Mouse (Mus musculus): Measurements from ENCODE around the gene Golga4. TPM values are rescaled to one million over a fixed set of nuclear protein-coding genes. Genes with fewer than 3 reads are reported as not detected.

Golga4 gene
- total RNA-seq, 2 experiments from 2014 or later = 84.1 to 116 TPM

DNA sequence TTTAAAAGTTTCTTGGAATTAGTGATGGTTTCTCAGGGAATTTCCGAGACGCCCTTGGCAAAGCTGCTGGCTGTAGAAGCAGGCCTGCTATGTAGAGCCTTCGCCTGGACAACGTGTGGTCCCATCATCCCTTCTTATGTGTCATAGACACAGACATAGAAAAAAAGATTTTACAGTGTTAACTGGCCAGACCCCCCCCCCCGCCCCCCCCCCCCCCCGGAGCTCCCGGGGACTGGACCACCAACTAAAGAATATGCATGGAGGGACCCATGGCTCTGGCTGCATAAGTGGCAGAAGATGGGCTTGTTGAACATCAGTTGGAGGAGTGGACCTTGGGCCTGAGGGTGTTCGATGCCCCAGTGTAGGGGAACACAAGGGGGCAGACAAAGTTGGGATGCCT lies 11.6 kb downstream of the Golga4 start:
- intact Hi-C loops (cut with DNase I) = no loop called here
- no peak for DNase-seq (ENCODE audit: low spot score in 2 of 2)

DNA sequence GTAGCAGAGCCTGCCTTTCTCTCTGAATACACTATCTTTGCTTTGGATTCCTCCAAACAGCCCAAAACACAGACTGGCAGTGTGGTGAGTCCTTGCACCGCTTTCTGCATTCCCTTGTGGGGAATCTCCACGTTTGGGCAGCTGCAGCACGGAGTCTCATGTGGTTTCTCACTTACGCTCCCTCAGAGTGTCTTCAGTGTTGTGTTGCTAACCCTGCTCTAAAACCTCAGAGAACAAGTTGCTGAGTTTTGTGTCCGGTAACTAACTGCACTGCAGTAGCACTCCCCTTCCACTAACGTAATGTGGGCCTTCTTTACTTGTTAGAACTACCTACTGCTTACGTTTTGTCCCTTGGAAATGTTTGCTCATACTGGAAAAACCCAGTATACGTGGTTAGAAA lies 13.0 kb downstream of the Golga4 start:
- intact Hi-C loops (cut with DNase I) = no loop called here
- no peak for DNase-seq (ENCODE audit: low spot score in 2 of 2)

DNA sequence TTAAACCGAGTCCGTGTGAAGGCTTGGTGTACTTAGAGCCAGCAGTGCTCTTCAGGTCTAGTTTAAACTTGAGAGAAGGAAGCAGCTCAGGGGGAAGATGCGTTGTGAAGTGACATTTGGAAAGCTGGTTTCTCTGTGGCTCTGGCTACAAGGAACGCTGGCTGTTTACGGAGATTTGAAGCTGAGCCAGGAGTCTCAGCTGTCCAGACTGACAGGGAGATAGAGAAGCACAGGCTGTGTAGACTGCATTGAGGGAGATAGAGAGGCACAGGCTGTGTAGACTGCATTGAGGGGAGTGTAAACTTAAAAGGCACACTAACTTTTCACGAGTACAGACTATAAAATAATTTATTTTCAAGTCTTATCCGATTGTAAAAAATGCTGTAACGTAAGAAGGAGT lies 13.9 kb downstream of the Golga4 start:
- DNase-seq (ENCODE audit: low spot score in 2 of 2) = no peak
- intact Hi-C loops (cut with DNase I) = no loop called here

DNA sequence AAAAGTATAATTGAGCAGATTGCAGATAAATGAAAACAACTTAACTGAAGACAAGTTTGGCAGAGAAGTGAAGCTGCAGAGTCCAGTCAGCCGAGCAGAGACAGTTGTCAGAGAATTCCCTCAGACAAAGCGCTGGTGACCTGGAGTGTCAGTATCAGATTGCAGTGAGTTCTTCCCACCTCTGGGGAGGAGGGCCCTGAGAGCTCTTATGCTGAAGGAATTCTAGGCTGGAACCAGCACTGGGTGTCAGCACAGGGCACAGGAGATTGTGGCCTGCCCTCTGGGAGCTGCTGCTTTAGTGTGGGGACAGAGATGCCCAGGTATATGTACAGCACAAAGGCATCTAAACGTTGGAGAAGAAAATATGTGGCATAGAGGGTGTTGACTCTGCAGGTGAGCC lies 14.8 kb downstream of the Golga4 start:
- no peak for DNase-seq (ENCODE audit: low spot score in 2 of 2)
- intact Hi-C loops (cut with DNase I) = no loop called here

DNA sequence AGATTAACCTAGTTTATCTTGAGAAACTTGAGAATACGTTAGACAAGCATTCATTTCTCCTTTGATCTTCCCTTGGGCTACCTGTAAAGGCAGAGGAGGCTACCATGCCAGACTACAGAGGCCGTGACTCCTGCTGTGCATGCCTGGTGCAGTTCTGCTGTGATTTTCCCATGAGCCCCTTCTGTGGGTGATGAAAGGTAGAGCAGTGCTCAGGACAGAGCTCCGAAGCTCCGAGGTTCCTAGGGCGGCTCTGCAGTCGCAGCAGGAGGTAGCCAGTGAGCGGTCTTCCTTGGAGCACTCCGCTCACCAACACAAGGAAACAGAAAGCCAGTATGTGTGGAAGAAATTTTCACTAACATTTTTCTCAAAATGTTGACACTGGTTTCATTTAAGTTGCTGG lies 15.6 kb downstream of the Golga4 start:
- intact Hi-C loops (cut with DNase I) = no loop called here
- no peak for DNase-seq (ENCODE audit: low spot score in 2 of 2)

DNA sequence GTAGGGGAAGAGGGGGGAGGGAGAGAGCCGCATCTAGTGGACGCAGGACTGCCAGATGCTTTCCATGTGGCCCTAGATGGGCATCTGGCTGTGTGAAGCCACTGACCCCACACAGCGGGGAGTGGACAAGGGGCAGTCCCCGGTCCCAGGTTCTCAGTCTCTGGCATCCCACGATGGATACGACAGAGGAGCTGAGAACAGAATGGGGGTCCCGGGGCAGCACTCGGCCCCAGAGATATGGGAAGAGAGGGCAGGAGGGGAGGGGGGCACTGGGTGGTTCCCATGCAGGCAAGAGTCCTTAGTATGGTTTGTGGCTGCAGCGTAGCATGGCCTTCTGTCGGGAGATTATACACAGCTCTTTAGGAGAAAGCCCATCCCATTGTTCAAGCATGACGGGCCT lies 17.7 kb downstream of the Golga4 start:
- intact Hi-C loops (cut with DNase I) = no loop called here
- no peak for DNase-seq (ENCODE audit: low spot score in 2 of 2)

DNA sequence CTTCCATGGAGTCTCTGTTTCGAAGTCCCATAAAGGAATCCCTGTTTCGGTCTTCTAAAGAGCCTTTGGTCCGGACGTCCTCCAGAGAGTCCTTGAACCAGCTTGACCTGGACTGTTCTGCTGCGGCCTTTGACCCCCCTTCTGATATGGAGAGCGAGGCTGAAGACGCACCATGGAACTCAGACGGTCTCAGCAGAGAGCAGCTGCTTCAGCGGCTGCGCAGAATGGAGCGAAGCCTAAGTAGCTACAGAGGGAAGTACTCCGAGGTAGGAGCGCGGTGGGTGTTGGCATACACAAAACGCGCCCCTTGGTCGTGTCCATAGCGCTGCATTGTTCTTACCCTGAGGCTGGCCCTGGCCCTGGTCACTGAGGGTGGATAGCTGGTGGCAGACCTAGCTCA lies 21.0 kb downstream of the Golga4 start:
- intact Hi-C loops (cut with DNase I) = no loop called here
- no peak for DNase-seq (ENCODE audit: low spot score in 2 of 2)

DNA sequence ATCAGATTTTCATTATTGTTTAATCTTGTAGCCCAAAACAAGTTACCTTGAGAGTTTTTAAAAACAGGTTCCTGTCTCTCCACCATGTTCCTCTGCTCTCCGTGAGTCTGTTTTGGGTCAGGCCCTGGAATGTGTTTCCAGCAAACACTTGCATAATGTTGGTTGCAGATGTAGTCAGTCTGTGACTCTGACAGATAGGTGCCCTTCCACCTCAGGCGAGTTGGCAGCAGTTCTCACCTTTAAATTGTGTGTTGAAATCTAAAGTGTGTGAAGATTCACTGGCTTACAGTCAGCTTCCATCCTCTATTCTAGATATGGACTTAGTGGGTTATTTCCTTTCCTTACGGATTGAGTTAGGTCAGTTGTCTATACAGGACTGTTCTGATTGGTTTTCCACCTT lies 23.7 kb downstream of the Golga4 start:
- no peak for DNase-seq (ENCODE audit: low spot score in 2 of 2)
- intact Hi-C loops (cut with DNase I) = no loop called here

DNA sequence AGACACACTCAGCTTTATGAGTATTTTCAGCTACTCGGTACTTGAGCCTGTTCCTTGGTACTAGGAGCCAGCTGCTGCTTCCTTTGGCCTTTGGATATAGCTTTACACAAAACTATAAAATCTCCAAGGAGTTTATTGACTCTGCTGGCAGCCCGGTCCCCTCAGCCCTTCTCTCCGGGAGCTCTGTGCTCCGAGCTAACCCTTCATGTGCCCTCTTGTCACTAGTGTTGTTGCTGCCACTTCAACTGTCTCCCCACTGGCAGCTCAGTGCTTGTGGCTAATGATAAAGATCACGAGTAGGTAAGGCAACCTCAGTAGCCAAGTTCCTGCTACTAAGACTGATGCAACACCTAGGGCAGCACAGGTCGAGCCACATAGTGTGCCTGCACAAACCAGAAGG lies 24.6 kb downstream of the Golga4 start:
- intact Hi-C loops (cut with DNase I) = no loop called here
- DNase-seq (ENCODE audit: low spot score in 2 of 2) = no peak

DNA sequence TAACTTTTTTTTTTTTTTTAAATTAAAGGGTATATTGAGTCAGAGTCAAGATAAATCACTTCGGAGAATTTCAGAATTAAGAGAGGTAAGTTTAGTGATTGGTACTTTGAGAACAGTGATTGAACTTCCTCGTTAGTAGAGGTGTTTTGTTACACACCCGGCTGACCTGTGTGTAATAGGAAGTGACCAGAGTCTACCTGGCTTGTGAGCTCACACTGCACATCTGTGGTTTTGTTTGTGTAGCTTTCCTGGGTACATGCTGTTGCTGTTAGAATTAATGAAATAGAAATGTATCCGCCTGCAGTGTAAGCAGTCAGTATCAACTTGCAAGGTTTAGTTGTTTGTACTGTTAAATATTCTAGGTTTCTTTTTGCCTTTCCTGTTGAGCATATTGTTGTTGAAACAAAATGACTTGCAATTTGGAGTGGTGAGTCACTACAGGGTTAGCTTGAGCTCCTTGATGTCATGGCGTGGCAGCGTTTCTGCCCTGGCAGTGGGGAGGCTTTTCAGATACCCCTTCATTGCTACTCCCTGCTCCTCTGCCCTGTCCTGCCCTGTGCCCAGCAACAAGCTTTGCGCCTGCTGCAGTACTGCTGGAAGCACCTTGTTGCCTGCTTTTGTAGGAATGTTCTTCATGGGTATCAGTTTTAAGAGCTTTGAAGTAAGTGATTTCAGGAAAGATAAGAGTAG lies 26.6 kb downstream of the Golga4 start:
- intact Hi-C loops (cut with DNase I) = no loop called here

DNA sequence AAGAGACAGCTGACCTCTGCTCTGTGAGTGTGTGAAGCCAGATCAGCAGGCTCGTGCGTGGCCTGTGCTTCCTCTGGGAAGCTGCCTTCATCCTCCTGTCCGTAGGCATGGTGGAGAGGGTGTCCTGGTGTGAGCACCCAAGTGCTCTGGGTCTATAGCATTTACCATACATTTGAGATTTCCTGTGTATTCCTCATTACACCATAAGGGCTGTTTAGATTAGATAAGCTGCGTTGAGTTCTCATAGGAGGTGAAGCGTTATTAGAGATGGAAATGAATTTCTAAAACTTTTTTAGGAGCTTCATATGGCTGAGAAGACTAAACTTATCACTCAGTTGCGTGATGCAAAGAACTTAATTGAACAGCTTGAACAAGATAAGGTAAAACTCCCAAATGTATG lies 30.9 kb downstream of the Golga4 start:
- intact Hi-C loops (cut with DNase I) = no loop called here
- DNase-seq (ENCODE audit: low spot score in 2 of 2) = no peak

More for the DNA sequence above, 26.6 kb downstream of the Golga4 start:
- DNase-seq (ENCODE audit: low spot score in 2 of 2) = no peak

DNA sequence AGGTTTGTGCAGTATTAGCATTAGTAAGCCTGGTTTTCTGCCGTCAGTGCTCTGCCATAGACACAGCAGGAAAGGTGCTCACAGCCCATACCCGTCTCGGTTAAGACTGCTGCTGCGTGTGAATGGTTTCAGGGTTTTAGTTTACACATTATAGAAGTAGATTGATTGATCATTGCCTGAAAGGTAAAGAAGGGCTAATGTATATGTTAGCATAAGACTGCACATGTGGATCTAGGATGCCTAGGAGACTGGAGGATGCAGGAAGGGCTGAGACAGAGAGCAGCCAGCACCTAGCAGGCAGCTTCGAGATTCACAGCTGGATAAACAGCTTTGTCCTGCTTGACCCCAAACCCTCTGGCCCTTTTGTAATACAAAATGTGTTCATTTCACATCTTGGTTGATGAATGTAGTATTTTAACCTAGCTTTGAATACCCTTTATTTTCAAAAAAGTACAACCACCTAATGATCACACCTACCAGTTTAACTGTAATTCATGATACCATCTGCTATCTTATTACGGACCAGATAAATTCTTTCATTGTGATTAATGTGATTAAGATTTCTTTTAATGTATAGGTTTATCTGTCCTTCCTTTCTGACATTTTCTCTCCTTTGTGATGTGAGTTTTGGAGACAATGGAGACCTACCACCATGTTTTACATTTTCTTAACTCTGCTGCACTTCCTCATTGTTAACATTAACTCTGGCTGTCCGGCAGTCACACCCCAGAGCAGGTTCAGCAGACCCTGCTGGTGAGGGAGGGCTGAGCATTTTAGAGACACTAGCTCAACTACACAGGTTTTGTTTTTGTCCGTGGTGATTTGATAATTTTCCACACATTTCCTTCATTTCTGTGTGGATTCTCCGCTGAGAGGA lies 31.6 kb downstream of the Golga4 start:
- DNase-seq (ENCODE audit: low spot score in 2 of 2) = no peak
- intact Hi-C loops (cut with DNase I) = no loop called here

DNA sequence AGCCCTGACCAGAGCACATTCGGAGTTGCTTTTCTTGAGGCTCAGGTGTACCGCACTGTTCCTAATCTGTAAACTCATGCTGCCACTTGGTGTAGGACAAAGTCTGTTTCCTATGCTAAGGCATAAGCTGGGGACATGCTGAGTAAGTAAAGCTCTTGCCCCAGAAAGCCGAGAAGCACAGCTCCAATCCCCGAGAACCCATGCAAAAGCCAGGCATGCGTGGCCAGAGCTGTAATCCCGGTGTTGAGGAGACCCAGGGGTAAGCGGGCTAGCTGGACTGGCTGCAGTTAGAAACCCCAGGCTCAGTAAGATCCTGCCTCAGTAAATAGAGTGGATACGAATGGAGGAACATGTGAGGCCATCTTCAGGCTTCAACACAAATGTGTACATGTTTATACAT lies 35.8 kb downstream of the Golga4 start:
- intact Hi-C loops (cut with DNase I) = no loop called here

DNA sequence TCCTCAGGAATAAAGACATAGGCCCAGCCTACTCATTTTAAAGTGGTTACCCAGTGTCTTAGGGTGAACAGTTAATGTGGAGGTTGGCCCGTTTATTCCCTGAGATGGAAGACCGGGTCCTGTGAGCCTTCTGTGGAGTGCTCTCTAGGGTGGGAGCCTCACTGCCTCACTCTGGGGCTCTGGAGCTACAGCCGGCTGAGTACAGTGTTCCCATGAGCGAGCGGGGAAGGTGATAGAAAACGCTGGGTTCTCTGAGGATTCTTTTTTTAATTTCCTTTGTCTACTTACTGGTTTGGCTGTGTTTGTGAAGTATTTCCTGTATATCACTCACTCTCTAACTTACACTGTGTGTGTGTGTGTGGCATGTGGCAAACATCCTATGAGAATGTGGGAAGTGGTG lies 39.1 kb downstream of the Golga4 start:
- intact Hi-C loops (cut with DNase I) = no loop called here
- DNase-seq (ENCODE audit: low spot score in 2 of 2) = no peak

More for the DNA sequence above, 35.8 kb downstream of the Golga4 start:
- DNase-seq (ENCODE audit: low spot score in 2 of 2) = no peak

DNA sequence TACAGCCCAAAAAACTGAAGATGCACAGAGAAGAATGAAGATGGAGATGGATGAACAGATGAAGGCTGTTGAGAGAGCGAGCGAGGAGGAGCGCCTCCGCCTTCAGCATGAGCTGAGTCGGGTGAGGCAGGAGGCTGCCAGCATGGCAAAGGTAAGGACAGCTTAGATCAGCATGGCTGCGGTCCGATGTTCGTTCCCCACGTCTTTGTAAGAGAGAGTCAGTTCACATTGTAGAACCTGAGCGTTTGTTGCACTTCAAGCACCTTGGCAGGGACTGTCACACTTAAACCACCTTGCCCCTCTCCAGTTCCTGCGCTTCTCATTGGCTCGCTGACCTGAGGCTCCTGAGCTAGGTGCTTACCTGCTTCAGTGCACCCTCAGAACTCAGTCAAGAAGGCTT lies 42.6 kb downstream of the Golga4 start:
- intact Hi-C loops (cut with DNase I) = no loop called here
- DNase-seq (ENCODE audit: low spot score in 2 of 2) = no peak

DNA sequence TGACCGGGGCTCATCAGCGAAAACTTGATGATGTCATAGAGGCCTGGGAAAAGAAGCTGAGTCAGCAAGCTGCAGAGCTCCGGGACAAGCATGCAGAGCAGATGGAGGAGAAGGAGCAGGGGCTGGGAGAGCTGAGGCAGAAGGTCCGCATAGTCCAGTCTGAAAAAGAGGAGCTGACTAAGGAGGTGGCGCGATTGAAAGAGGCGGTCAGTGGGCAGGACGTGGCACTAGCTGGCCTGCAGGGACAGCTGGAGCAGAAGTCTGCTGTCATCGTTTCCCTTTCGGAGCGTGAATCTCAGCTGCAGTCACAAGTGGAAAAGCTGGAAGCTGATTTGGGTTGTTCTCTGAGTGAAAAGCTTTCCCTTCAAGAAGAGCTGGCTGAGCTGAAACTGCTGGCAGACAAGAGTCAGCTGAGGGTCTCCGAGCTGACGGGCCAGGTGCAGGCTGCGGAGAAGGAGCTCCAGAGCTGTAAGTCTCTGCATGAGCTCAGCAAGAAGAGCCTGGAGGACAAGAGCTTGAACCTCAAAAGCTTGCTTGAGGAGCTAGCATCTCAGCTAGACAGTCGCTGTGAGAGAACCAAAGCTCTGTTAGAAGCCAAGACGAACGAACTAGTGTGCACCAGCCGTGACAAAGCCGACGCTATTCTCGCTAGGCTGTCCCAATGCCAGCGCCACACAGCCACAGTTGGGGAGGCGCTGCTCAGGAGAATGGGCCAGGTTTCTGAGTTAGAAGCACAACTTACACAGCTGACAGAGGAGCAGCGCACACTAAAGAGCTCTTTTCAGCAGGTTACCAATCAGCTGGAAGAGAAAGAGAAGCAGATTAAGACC lies 51.1 kb downstream of the Golga4 start:
- peak; percentile 59 to 66 for DNase-seq (ENCODE audit: low spot score in 2 of 2)
- intact Hi-C loops (cut with DNase I) = no loop called here

DNA sequence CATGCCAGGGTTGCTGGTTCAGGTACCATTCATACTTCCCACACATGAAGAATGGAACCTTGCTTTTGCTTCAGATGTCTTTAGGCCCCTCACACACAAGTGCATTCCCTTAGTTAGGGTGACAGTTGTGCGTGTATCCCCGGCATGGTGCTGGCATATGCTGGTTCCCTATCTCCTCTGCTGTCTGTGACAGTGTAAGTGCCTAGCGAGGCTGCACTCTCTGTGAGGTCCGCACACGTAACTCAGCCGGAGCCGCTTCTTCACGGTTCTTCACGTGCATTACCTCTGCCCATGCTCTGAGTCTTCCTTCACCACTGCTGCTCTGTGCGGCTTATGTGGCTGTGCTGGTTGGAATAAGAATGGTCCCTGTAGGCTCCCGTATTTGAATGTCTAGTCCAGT lies 57.3 kb downstream of the Golga4 start:
- intact Hi-C loops (cut with DNase I) = no loop called here

DNA sequence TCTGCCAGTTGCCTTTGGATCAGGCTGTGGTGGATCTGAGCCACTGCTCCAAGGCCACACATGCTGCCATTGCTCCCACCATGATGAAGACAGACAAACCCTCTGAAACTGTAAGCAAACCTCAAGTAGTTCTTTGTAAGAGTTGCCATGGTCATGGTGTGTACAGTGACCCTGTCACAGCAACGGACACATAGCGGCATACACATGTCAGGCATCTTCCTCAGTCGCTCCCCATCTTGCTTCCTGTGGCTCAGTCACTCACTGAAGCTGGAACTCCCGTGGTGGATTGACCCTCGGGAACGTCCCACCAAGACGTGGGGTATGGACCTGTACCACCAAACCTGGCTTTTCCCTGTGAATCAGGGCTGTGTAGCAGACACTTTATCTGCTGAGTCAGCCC lies 57.8 kb downstream of the Golga4 start:
- DNase-seq (ENCODE audit: low spot score in 2 of 2) = no peak
- intact Hi-C loops (cut with DNase I) = no loop called here

More for the DNA sequence above, 57.3 kb downstream of the Golga4 start:
- no peak for DNase-seq (ENCODE audit: low spot score in 2 of 2)

DNA sequence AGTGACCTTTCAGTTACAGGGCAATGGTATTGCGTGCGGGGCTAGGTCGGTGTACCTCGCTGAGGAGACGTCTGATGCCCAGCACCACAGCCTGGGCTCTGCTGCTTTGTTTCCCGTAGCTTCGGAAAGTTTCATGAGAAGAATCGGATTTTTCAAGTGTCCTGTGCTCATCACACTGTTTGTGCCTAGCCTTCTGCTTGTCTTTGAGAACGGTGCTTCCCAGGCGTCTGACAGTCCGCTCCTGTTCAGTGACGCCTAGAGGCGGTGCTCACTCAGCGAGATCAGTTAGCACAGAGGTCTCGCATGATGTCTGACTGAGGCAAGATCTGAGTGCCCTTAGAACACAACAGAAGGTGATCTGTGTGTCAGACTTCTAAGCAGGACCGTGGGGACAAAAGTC lies 58.6 kb downstream of the Golga4 start:
- no peak for DNase-seq (ENCODE audit: low spot score in 2 of 2)

DNA sequence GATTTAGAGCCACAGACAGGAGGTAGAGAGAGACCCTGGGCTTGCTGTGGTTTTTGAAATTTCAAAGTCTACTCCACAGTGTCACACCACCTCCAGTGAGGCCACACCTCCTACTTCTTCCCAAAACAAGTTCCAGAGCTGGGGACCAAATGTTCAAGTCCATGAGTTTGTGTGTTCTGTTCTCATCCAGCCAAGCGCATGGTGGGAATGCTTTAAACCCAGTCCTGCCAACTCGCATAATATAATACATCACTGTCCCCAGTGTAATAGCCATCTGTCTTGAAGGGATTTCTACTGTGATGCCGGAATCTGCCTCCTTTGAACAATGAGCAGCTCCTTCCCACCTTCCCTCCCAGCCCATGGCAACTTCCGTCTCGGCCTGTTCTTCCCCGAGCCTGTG lies 63.3 kb downstream of the Golga4 start:
- intact Hi-C loops (cut with DNase I) = no loop called here
- peak; percentile 26 to 44 for DNase-seq (ENCODE audit: low spot score in 2 of 2)

More for the DNA sequence above, 58.6 kb downstream of the Golga4 start:
- intact Hi-C loops (cut with DNase I) = no loop called here

All from left cerebral cortex, postnatal 36 days (tissue).